Mouse (Mus musculus) midbrain, embryonic 14.5 days (tissue): ENCODE measurements around the gene Gm45785. TPM values are rescaled to one million over a fixed set of nuclear protein-coding genes. Genes with fewer than 3 reads are reported as not detected.

ENCODE experiments used
- ATAC-seq: fragments of 200-750 bp; cut with Nextera tagmentation; 2 replicates; pipeline ENCODE4 v1.8.0; 2017; ENCODE audit warnings: moderate number of reproducible peaks, moderate library complexity; ENCODE audit not compliant: low FRiP score, low TSS enrichment
- DNase-seq: peaks from one replicate; pipeline ENCODE4 v3.0.0-alpha.2; 2015
- H3K27ac ChIP-seq: fragments of 300-500 bp; sonication (generic); replicated peaks from 2 replicates; pipeline ENCODE4 v1.5.1; 2014; ENCODE audit warnings: mild to moderate bottlenecking, low read depth, low read length, moderate library complexity
- H3K27me3 ChIP-seq: fragments of 300-500 bp; sonication (generic); 2 replicates; pipeline ENCODE4 v1.6.1; 2014; ENCODE audit warnings: low read length, control low read depth, mixed read lengths; ENCODE audit not compliant: control insufficient read depth, insufficient read depth
- H3K36me3 ChIP-seq: fragments of 300-500 bp; sonication (generic); 2 replicates; pipeline ENCODE4 v1.6.1; 2014; ENCODE audit warnings: low read length, control low read depth; ENCODE audit not compliant: control insufficient read depth, insufficient read depth
- H3K4me1 ChIP-seq: fragments of 300-500 bp; sonication (generic); 2 replicates; pipeline ENCODE4 v1.6.1; 2014; ENCODE audit warnings: mild to moderate bottlenecking, antibody characterized with exemption, low read length, control low read depth; ENCODE audit not compliant: control insufficient read depth, insufficient read depth
- H3K4me2 ChIP-seq: fragments of 300-500 bp; sonication (generic); 2 replicates; pipeline ENCODE4 v1.6.1; 2014; ENCODE audit warnings: mild to moderate bottlenecking, low read length, moderate library complexity
- H3K4me3 ChIP-seq: fragments of 300-500 bp; sonication (generic); replicated peaks from 2 replicates; pipeline ENCODE4 v1.5.1; 2014; ENCODE audit warnings: low read depth, low read length
- H3K9ac ChIP-seq: fragments of 300-500 bp; sonication (generic); replicated peaks from 2 replicates; pipeline ENCODE4 v1.6.1; 2014; ENCODE audit warnings: mild to moderate bottlenecking, low read length, moderate library complexity
- H3K9me3 ChIP-seq: fragments of 300-500 bp; sonication (generic); 2 replicates; pipeline ENCODE4 v1.6.1; 2016; ENCODE audit warnings: low read length, control low read depth, mixed read lengths; ENCODE audit not compliant: control insufficient read depth
- WGBS: fragments of 180-500 bp; shearing (Covaris S2); extraction: QIAGEN DNeasy Blood & Tissue Kit; methylation state at CpG from one replicate; pipeline ENCODE4 v1.1.7; 2014; 5-methylcytosine and 5-hydroxymethylcytosine counted together
- polyA plus RNA-seq: library from polyadenylated mRNA; unstranded; fragments of >200 nt; fragmentation: Nextera tagmentation; extraction: Ambion mirVana; gene quantifications from 2 replicates; pipeline ENCODE4 v1.2.1, GENCODE M21; 2014

Gm45785 gene
- not detected in 2 replicates for polyA plus RNA-seq

DNA sequence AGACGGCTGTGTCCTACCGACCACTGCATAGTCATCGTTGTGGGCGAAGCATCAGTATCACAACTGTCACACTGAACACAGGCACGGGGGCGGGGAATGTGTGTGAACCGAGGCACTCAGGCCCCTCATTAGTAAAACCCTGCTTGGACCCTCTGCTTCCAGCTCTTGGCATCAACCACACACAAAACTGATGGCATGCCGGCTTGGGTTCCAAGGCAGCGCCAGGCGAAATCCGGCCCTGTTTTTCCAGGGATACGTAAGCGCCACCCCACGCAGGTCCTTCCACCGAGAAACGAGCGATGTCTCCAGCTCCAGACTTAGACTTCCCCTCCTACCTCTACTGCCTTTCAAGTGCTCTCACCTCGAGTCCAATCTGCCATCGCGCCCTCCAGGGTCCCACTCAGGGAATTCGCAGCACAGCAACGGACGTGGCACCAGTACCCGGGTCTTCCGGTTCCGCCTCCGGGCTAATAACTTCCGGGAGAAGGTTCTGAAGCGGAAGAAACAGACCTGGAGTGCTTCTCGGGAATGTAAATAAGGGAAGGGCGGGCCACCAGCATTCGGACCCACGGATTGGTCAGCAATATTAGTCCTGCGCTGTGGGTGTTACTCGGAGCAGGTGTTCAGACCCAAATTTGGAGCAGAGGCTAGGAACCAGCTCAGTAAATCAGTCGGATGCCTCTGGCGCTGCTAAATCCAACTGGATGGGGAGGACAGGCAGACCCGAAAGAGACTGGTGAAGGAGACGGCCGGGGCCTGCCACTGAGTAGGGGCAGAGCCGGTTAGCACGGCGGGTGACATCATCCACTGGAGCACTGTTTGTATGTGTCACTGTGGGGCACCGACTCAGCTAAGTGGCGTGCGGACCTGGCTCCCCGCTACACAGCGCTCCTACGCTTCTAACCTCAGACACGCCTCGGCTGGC lies at the start of gene Gm45785:
TSS of gene Gm45785 (minus strand) at position 472 of the 925 bp plus-strand sequence.
- DNase-seq (peak; percentile 93), ATAC-seq (peak; percentile 79)
- no peaks in the 10 kb centered on the region for H3K9me3 ChIP-seq
- peak within 1 kb of the TSS; percentile 90 for H3K9ac ChIP-seq
- H3K4me2 ChIP-seq, result peak within 1 kb of the TSS; percentile 92
- H3K4me3 ChIP-seq, result peak within 1 kb of the TSS; percentile 85
- peaks cover 62% of the 10 kb centered on the region for H3K36me3 ChIP-seq
- WGBS, result 1% methylated on average over 51 of the region's 51 CpGs
- peak within 1 kb of the TSS; percentile 91 for H3K27ac ChIP-seq
- peaks cover 22% of the 10 kb centered on the region for H3K4me1 ChIP-seq
- H3K27me3 ChIP-seq, result no peaks in the 10 kb centered on the region

DNA sequence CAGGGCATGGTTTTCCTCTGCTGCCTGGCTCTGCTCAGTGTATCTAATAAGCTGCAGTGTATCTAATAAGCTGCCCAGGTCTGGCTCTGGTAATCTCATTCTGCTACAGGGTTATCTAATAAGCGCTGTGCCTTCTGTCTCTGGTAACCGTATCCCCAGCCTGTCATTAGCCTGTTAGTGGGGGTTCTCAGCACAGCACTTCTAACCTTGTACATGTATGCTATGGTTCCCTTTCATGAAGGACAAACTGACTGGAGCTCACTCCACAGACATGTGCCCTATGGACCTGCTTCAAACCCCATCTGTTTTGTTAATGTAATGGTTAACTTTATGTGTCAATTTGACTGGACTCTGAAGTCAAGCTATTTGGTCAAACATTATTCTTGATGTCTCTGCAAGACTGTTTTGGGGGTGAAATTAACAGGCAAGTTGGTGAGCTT lies 49.5 kb upstream of the Gm45785 start:
- H3K4me2 ChIP-seq, result no peak overlapping the region
- H3K9ac ChIP-seq, result no peak overlapping the region
- no peaks in the 10 kb centered on the region for H3K27me3 ChIP-seq
- WGBS, result 89% methylated on average over 2 of the region's 2 CpGs
- DNase-seq, result no peak
- H3K4me1 ChIP-seq, result 0 out of 2 replicates have a peak, but pooled peaks cover 3% of the 10 kb centered on the region
- ATAC-seq, result no peak
- no peaks in the 10 kb centered on the region for H3K36me3 ChIP-seq
- H3K27ac ChIP-seq, result no peak overlapping the region
- H3K4me3 ChIP-seq, result no peak overlapping the region
- H3K9me3 ChIP-seq, result no peaks in the 10 kb centered on the region

DNA sequence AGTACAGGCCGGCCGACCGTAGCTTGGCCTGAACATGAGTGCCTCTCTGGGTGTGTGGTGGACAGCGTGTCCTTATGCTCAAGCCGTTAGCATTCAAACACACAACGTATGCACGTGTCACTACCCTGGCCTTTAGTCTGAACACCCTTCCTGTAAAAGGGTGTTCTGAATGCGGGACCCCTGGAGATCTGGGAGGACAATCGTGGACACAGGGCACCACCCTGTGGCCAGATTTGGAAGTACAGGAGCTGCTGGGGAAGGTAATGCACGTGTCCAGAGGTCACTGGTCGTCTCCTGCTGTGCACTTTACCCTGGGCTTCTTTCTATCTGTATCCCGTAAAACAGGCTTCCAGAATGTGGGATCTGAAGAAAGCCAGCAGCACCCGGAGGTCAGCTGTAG lies 47.1 kb upstream of the Gm45785 start:
- WGBS, result 27% methylated on average over 13 of the region's 13 CpGs
- Histone ChIP-seq H3K27ac (no peak overlapping the region), H3K4me1 (no peaks in the 10 kb centered on the region), H3K36me3 (peaks cover 14% of the 10 kb centered on the region), H3K9me3 (no peaks in the 10 kb centered on the region), H3K27me3 (no peaks in the 10 kb centered on the region), H3K4me3 (no peak overlapping the region), H3K4me2 (no peak overlapping the region), H3K9ac (no peak overlapping the region)
- DNase-seq (peak; percentile 83), ATAC-seq (peak; percentile 37; the same call in 1 of the 2 replicates)

DNA sequence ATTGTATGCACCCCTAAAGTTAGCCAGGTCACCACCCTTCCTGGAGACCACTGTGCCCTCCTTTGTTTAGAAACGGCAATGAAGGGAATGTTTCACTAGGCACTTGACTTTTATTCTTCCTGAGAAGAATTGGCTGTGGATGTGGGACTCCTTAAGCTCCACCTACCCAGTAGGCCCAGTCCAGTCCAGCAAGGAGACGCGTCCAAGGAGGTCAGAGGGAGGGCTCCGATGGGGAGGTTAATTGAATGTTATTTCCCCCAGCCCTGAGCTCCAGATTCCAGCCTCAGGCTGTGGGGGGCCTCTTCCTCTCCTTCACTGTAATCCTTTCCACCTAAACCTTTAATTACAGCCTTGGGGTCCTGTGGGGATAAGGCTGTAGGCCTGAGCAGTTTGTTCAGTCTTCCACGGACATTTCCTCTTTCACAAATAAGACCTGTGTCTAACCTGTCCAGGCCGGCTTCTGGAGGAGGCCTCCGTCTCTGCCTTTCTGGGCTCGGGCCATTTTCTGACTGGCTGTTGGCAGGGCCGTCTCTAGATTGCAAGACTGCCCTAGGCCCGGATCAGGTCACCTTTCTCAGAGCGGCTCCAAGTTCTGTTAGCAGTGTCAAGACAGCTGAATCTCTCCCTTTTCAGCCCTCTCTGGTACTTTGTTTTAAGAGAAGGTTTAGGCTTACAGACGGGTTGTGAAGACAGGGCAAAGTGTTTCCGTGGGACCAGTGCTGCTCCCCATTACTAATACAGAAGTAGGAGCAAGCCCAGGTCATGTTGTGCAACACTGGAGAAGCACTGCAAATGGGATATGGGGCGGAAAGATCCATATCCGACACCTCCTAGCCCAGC lies 46.1 kb upstream of the Gm45785 start:
- Histone ChIP-seq H3K9ac (no peak overlapping the region), H3K36me3 (peaks cover 24% of the 10 kb centered on the region), H3K4me1 (no peaks in the 10 kb centered on the region), H3K27me3 (no peaks in the 10 kb centered on the region), H3K9me3 (no peaks in the 10 kb centered on the region), H3K4me2 (no peak overlapping the region), H3K27ac (no peak overlapping the region), H3K4me3 (no peak overlapping the region)
- 83% methylated on average over 15 of the region's 15 CpGs for WGBS
- DNase-seq (no peak), ATAC-seq (no peak)

DNA sequence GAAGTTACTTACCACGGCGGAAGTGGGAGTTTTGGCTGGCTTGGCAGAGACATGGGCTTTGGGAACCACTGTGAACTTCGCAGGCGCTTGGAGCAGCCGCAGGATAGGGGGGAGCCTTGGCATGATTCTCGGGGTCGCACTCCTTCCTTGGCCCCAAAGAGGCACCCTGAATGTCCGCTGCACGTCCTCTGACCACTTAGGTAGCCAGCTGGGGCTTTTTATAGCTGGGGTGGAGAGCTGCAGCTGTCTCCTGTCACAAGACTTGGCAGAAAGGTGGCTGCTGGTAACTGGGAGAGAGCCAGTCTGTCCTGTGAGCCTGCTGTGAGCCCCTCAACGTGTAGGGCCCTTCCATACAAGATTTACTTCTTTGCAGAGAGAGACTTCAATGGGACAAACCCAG lies 44.1 kb upstream of the Gm45785 start, which contains the start of gene Cox8b:
TSS of gene Cox8b (minus strand) at position 227 of the 400 bp plus-strand sequence.
- Histone ChIP-seq H3K9me3 (no peaks in the 10 kb centered on the region), H3K27me3 (no peaks in the 10 kb centered on the region), H3K36me3 (peaks cover 40% of the 10 kb centered on the region), H3K4me3 (no peak within 1 kb of the TSS), H3K9ac (no peak within 1 kb of the TSS), H3K4me2 (no peak within 1 kb of the TSS), H3K4me1 (no peaks in the 10 kb centered on the region), H3K27ac (no peak within 1 kb of the TSS)
- 84% methylated on average over 10 of the region's 10 CpGs for WGBS
- ATAC-seq (no peak), DNase-seq (no peak)

DNA sequence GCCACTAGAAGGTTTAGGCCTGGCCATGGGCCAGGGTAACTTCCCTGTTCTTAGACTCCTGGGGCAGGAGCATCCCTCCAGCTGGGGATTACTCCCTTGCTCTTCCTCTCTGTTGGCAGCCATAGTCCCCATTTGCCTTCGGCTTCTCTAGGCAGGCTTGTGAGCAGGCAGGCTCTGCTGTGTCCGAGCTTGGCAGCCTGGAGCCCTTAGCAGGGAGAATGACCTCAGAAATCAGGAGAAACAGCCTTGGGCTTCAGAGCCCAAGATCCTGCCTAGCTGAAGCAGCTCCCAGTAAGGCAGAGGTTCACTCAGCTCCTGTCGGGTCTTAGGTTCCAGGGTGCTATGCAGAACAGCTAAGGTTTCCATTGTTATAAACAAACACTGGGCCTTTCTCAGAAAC lies 43.0 kb upstream of the Gm45785 start:
- 81% methylated on average over 3 of the region's 3 CpGs for WGBS
- no peak for DNase-seq
- H3K36me3 ChIP-seq, result peaks cover 47% of the 10 kb centered on the region
- H3K4me3 ChIP-seq, result no peak overlapping the region
- no peak overlapping the region for H3K9ac ChIP-seq
- no peaks in the 10 kb centered on the region for H3K9me3 ChIP-seq
- H3K27ac ChIP-seq, result no peak overlapping the region
- no peaks in the 10 kb centered on the region for H3K27me3 ChIP-seq
- no peak overlapping the region for H3K4me2 ChIP-seq
- H3K4me1 ChIP-seq, result no peaks in the 10 kb centered on the region
- ATAC-seq, result no peak

DNA sequence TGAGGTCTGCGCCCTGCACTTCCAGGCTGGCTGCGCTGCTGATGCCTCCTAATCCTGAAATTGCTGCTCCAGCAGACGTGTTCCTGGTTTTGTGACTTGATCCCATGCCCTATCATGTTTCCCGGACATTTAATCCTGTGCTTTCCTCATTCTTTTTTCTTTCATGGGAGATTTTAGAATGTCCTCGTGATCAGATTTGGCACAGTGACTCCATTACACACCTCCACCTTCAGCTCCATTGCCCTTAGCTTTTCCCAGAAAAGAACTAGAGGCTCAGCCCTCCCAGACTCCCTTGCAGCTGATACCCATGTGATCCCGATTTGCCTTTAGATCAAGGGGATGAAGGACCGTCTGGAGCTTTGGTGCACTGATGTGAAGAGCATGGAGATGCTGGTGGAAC lies 41.7 kb upstream of the Gm45785 start:
- H3K9me3 ChIP-seq, result no peaks in the 10 kb centered on the region
- ATAC-seq, result no peak
- H3K27ac ChIP-seq, result no peak overlapping the region
- no peak overlapping the region for H3K4me2 ChIP-seq
- DNase-seq, result no peak
- WGBS, result 87% methylated on average over 7 of the region's 7 CpGs
- H3K9ac ChIP-seq, result no peak overlapping the region
- peaks cover 59% of the 10 kb centered on the region for H3K36me3 ChIP-seq
- H3K4me3 ChIP-seq, result no peak overlapping the region
- no peaks in the 10 kb centered on the region for H3K27me3 ChIP-seq
- H3K4me1 ChIP-seq, result no peaks in the 10 kb centered on the region

DNA sequence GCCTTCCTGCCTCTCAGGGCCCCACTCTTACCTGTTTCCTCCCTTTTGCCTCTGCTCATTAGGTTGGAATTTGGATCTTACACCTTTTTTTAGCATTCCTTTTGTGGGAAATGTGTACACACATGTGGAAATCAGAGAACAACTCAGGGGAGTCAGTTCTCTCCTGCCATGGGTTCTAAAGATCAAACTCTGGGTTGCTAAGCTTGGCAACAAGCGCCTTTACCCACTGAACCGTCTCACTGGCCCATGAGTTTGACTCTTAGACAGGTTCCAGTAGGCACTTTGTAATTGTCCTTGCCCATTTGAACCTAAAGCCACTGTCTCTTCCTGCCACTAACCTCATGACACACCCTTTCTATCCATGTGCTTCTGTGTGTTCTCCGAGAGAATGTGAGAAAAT lies 38.5 kb upstream of the Gm45785 start:
- H3K9me3 ChIP-seq, result no peaks in the 10 kb centered on the region
- H3K4me2 ChIP-seq, result no peak overlapping the region
- ATAC-seq (no peak), DNase-seq (no peak)
- no peaks in the 10 kb centered on the region for H3K27me3 ChIP-seq
- H3K27ac ChIP-seq, result no peak overlapping the region
- peaks cover 78% of the 10 kb centered on the region for H3K36me3 ChIP-seq
- no peak overlapping the region for H3K4me3 ChIP-seq
- 94% methylated on average over 3 of the region's 3 CpGs for WGBS
- no peaks in the 10 kb centered on the region for H3K4me1 ChIP-seq
- no peak overlapping the region for H3K9ac ChIP-seq
